Mouse (Mus musculus) adrenal gland (tissue): Measurements from ENCODE around the gene Vamp8.

Experiments used
- intact Hi-C: fragments of 180-260 bp; cut with DNase I; formaldehyde crosslinking; loops from one replicate; pipeline ENCODE4 v1.15.1; 2025

The Vamp8 gene

GRCm38 (mm10) chr6:72374820-72375563 is 15.5 kb downstream of the Vamp8 start:
- intact Hi-C loops: no loop called here

GRCm38 (mm10) chr6:72374206-72374605 is 16.3 kb downstream of the Vamp8 start:
- intact Hi-C loops: no loop called here

DNA sequence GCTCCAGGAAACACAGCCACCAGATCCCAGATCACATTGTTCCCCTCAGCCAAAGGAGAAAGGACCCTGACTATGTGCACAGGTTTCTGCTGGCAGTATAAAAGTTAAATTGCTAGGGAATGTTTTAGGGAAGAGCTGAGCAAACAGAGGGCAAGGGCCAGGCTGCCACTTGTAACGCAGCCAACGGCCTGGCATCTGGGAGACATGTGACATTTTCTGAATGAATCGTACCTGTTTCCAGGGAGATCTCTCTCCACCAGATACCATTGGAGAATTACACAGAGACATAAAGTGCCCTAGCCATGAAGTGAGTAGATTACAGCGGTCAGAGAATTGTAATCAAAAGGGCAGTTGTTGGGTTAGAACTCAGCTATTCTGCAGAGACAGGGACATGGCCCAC is 17.3 kb downstream of the Vamp8 start:
- intact Hi-C loops: no loop called here

DNA sequence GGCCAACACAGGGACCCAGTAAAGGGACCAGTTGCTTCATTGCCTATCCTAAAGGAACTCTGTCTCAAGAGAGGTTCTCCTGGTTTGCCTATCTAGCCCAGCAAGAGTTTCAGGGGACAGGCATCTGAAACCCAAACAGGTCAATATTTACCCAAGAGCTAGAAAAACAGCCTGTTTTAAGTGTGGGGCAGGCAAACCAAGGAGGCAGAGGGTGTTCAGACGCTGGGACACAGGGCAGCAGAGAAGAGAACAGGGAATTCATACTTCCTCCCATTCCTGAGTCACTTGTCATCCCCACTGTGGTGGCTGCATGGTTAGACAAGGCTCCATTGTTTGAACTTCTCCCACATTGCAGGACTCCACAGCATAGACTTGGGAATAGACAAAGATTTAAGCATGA is 18.9 kb downstream of the Vamp8 start:
- intact Hi-C loops: no loop called here

DNA sequence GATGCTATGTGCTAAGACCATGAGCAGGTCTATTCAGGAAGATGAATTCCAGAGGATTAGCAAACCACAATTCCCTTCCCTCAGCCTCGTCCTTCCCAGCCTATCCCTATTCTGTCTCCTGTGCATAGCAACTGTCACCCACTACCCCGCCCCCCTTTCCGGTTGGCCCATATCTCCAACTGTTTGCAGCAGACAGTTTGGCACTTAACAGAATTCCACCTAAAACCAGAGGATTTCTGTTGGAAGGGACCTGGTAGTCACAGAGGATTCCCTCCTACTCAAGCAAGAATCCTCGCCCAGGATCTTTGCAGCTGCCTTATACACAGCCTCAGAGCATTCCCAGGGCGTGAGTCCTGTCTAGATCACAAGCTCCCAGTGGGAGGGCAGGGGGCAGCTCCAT is 19.4 kb downstream of the Vamp8 start:
- intact Hi-C loops: no loop called here

- intact Hi-C loops: no loop called here
Observed at GRCm38 (mm10) chr6:72370091-72370490, 20.4 kb downstream of the Vamp8 start.

DNA sequence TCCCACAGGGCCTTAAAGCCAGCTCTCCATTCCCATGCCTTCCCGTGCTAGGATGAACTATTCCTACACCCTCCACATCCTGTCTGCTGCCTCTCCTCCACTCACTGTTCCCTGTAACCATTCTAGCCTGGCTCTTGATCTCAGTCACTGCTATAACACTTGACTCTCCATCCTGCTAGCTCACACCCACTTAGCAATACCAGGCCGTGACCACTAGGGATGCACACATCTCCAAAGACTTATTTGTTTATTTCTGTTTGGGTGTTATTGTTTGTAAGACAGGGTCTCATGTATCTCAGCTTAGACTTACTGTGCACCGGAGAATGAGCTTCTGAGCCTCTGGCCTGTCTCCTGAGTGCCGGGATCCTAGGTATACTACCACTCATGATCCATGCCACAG is 20.9 kb downstream of the Vamp8 start:
- intact Hi-C loops: no loop called here

DNA sequence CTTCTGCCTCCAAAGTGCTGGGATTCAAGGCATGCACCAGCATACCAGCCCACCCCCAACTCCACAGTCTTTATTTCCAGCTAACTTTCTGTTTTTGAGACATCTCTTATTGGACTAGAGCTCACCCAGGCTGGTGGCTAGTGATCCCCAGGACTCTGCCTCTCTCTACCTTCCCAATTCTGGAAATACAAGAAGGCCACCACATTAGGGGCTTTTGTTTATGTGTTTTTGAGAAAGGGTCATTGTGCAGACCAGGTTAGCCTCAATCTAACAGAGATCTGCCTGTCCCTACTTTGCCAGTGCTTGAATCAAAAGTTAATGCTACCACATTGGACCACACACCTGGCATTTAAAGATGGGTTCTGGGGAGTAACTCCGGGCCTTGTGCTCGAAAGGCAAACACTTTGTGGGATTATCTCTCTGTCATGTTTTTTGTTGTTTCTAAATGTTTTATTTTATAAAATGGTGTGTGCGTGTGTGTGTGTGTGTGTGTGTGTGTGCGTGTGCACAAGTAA is 23.0 kb downstream of the Vamp8 start:
- intact Hi-C loops: no loop called here

DNA sequence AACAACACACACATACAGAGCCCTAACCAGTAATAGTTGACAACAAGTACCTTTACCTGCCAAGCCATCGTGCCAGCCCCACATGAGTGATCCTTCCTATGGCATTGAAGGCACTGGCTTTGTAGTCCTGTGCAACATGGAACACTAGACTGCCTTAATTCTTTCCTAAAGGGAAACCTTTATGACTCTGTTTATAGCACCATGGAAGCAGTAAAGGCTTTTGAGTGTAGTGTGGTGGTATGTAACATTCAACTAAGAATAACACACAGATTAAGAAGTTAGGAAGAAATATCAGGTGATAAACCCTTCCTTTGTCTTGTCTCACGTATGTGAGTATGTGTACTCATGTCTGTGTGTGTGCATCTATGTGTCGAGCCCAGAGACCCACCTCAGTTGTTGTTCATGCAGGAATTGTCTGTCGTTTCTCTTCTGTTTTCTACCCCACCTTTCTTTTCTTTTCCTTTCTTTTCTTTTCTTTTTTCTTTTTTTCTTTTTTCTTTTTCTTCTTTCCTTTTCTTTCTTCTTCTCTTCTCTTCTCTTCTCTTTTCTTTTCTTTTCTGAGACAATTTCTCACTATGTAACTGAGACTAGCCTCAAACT is 23.6 kb downstream of the Vamp8 start, which contains the start of gene Rnf181:
Rnf181 (minus strand) TSS at position 113 of the 600 bp plus-strand sequence.
- intact Hi-C loops: no loop called here

- intact Hi-C loops: no loop called here
Observed at GRCm38 (mm10) chr6:72366304-72366703, 24.2 kb downstream of the Vamp8 start.

GRCm38 (mm10) chr6:72364985-72365384 is 25.5 kb downstream of the Vamp8 start:
- intact Hi-C loops: loop anchor here (5.0 kb wide), 1 partner anchor 42 kb away; no protein-coding TSS in a partner anchor

GRCm38 (mm10) chr6:72364009-72364408 is 26.5 kb downstream of the Vamp8 start:
- intact Hi-C loops: loop anchor here (5.0 kb wide), 1 partner anchor 43 kb away; no protein-coding TSS in a partner anchor

DNA sequence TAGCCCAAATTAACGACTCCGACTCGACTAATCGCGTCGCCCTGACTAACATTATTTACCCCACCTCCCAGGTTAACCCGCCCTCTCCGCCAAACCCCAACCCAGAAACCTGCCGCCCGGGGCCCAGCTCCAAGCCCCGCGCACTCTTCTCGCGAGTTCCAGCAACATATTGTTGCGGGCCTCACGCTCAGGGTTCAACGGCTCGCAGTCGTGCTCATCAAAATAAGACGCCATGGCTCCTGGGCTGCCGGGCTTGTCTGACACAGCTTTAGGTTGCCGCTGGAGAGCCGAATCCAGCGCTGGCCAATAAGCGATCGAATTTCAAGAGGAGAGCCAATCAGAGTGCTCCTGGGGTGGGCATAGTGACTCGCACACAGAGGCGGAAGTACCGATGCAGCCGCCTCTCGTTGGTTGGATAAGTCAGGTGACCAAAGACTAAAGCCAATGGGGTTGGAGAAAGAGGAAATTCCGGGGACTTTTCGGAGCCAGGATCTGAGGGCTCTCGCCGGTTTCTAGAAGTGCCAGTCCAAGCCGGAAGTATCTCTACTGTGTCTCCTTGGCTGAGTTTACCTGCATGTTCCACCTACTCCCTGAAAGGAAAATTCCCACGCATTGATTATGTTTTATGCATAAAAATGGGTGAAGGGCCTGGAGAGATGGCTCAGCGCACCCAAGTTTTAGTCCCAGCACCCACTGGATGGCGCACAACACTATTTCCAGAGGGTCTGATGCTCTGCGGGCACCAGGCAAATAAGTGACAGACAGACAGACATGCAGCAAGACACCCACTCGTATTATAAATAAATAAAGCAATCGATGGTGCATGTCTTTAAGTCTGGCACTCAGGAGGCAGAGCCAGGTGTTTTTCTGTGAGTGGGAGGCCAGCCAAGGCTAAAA is 28.1 kb downstream of the Vamp8 start:
- intact Hi-C loops: loop anchor here (5.0 kb wide), 1 partner anchor 45 kb away; no protein-coding TSS in a partner anchor

GRCm38 (mm10) chr6:72361121-72361551 is 29.4 kb downstream of the Vamp8 start:
- intact Hi-C loops: loop anchor here (5.0 kb wide), 1 partner anchor 46 kb away; no protein-coding TSS in a partner anchor

- intact Hi-C loops: loop anchor here (5.0 kb wide), 1 partner anchor 47 kb away; no protein-coding TSS in a partner anchor
Observed at GRCm38 (mm10) chr6:72360599-72360935, 29.9 kb downstream of the Vamp8 start.

DNA sequence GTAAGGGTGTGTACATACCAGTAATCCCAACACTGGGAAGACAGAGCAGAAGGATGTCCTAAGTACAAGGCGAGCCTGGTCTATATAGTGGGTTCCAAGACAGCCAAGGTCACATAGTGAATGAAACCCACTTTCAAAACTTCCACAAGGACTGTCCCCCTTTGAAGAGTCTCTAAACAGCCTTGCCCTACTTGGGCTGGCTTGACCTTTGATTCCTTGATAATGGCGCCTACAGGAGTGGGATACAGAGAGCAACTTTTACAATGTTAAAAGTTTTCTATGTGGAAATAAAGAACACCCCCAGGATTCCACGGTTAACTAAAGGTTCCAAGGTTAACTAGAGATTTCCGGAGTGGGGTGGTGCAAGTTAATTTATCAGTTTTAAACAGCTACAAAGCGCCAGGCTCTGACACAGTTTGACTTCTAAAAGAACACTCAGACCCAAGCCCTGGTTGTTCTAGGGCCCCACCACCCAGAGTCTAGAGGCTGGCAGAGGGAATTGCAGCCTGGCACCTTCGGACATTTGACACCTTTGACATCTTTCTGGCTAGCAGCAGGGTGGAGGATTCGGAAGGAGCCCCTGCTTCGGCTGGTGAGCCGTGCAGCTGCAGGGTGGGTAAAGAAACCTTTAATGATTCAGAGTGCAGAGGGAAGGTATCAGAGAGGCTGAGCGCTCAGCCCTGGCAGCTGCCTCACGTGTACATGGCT is 30.5 kb downstream of the Vamp8 start:
- intact Hi-C loops: loop anchor here (5.0 kb wide), 1 partner anchor 47 kb away; no protein-coding TSS in a partner anchor

DNA sequence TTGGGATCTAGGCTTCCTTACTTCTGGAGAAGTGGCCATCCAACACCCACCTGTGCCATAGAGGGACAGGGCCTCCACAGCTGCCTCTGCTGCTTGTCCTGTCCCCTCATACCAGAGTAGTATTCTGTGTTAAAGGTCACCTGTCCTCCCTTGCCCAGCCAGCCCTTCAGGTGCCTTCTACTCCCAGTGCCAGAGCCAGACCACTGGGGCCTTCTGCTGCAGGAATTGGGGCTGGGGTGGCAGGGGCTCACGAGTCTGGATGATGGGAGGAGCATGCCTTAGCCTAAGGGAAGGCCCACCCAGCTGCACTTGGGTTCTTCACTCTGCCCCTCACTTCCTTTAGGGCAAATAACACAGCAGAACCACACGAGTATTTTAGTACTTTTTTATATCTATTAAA is 31.2 kb downstream of the Vamp8 start:
- intact Hi-C loops: no loop called here

DNA sequence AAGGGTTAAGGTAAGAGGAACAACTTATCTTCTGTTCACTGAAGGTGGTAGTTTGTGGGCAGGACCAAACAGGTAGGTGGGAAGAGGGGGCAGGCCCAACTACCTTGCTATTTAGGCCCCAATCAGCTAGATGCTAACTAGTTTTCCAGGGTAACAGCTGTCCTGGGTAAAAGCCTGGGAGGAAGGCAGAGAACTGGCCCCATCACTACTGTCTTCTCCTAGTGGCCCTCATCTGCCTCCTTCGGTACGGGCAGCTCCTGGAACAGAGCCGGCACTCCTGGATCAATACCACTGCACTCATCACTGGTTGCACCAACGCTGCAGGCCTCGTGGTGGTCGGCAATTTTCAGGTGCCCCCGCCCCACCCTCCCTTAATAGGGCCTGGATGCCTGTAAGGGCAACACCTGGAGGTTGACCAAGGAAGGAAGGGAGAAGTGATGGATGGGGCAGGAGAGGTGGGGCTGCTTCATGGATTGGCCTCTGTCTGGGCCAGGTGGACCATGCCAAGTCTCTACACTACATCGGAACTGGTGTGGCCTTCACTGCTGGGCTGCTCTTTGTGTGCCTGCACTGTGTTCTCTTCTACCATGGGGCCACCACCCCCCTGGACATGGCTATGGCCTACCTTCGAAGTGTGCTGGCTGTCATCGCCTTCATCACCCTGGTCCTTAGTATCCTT is 32.3 kb downstream of the Vamp8 start:
- intact Hi-C loops: no loop called here

GRCm38 (mm10) chr6:72357164-72358079 is 33.1 kb downstream of the Vamp8 start:
- intact Hi-C loops: no loop called here
